10 mouse cellular contexts compared by ENCODE assay signal in genomic region chr5:43081561-43082534, GRCm38 (mm10).
DNase-seq lines count a peak whose midpoint lies in the region; ATAC-seq lines count a peak whose summit lies in the region.
"Had no signal": no experiment of that assay in that cellular context is flagged by ENCODE, and none has a peak within 500 bp of the region (broad histone marks: within the 10 kb centered on the region; RNA-seq: fewer than 3 reads in every experiment).

No protein-coding gene starts in this region.

- no peaks in the 10 kb centered on the region for H3K27me3 ChIP-seq in lung, embryonic 16.5 days (ENCODE audit: control insufficient read depth, insufficient read depth, low read depth, low read length)
- H3K27me3 ChIP-seq: embryonic facial prominence, embryonic 13.5 days had no signal

- H3K36me3 ChIP-seq in lung, embryonic 16.5 days (ENCODE audit: control insufficient read depth, insufficient read depth, low read length), result no peaks in the 10 kb centered on the region
- H3K36me3 ChIP-seq: embryonic facial prominence, embryonic 13.5 days; hindbrain, embryonic 10.5 days had no signal

- H3K4me2 ChIP-seq in lung, embryonic 16.5 days (ENCODE audit: low read depth, low read length), result no peak overlapping the region
- H3K4me2 ChIP-seq: embryonic facial prominence, embryonic 13.5 days had no signal

- ATAC-seq in lung, embryonic 16.5 days (ENCODE audit: low read depth), result peak; percentile 52
- peak; percentile 95 for ATAC-seq in granulocyte monocyte progenitor cell, adult 5-6 weeks (replicated peaks; ENCODE audit: poor library complexity, severe bottlenecking)

- WGBS in lung, embryonic 16.5 days, result 36% methylated on average over 11 of the region's 11 CpGs

- H3K4me1 ChIP-seq in lung, embryonic 16.5 days (replicated peaks; ENCODE audit: control insufficient read depth, insufficient read depth, low read length), result no peaks in the 10 kb centered on the region
- H3K4me1 ChIP-seq: embryonic facial prominence, embryonic 13.5 days; hindbrain, embryonic 10.5 days had no signal

- no peak overlapping the region for H3K9ac ChIP-seq in lung, embryonic 16.5 days (ENCODE audit: low read length)
- H3K9ac ChIP-seq: embryonic facial prominence, embryonic 13.5 days had no signal

- H3K27ac ChIP-seq in lung, embryonic 16.5 days (ENCODE audit: low read length), result no peak overlapping the region
- H3K27ac ChIP-seq: embryonic facial prominence, embryonic 13.5 days; hindbrain, embryonic 10.5 days had no signal

- H3K4me3 ChIP-seq in lung, embryonic 16.5 days (ENCODE audit: low read length), result no peak overlapping the region
- H3K4me3 ChIP-seq: embryonic facial prominence, embryonic 13.5 days; hindbrain, embryonic 10.5 days had no signal

- DNase-seq in adrenal gland, adult 2 months, result peak; percentile 45
- no peak for DNase-seq in adrenal gland, adult 8-10 months
- no peak for DNase-seq in lung, postnatal 25 days (ENCODE audit: low spot score)
- DNase-seq in mesoderm, embryonic 11.5 days (ENCODE audit: low read depth, low spot score), result peak; percentile 18
- DNase-seq in embryo, embryonic 10.5 days (ENCODE audit: low spot score), result no peak
- DNase-seq in right cerebral cortex, postnatal 10 days (ENCODE audit: low spot score in 2 of 2), result no peak

- H3K9me3 ChIP-seq in lung, embryonic 16.5 days (ENCODE audit: control insufficient read depth, low read length), result no peaks in the 10 kb centered on the region
- H3K9me3 ChIP-seq: embryonic facial prominence, embryonic 13.5 days; hindbrain, embryonic 10.5 days had no signal

Comparison
In these comparisons a context has a peak if more than half of its experiments do, and no peak if none do; other contexts are left out.
1. DNase-seq: peak in adrenal gland, adult 2 months (single experiment) and mesoderm, embryonic 11.5 days (single experiment); none in adrenal gland, adult 8-10 months (single experiment), lung, postnatal 25 days (single experiment), embryo, embryonic 10.5 days (single experiment) and right cerebral cortex, postnatal 10 days (0 of 2).